Mouse (Mus musculus) gastrocnemius, postnatal 14 days (tissue): ENCODE data around the gene Tmem107. TPM values are rescaled to one million over a fixed set of nuclear protein-coding genes. Genes with fewer than 3 reads are reported as not detected.

Experiments used
- DNase-seq: peaks from one replicate; pipeline ENCODE4 v3.0.0; 2021; ENCODE audit warnings: mixed read lengths
- intact Hi-C: fragments of 180-260 bp; cut with DNase I; formaldehyde crosslinking; loops from one replicate; pipeline ENCODE4 v1.15.1; 2025; ENCODE audit warnings: low total_unique reads
- total RNA-seq, 2 experiments: library from RNA; stranded (reverse); gene quantifications; 2 replicates each; pipeline ENCODE4 v1.2.3; 2021

The Tmem107 gene
- total RNA-seq, 2 experiments from 2014 or later = 2.9 to 4.7 TPM

DNA sequence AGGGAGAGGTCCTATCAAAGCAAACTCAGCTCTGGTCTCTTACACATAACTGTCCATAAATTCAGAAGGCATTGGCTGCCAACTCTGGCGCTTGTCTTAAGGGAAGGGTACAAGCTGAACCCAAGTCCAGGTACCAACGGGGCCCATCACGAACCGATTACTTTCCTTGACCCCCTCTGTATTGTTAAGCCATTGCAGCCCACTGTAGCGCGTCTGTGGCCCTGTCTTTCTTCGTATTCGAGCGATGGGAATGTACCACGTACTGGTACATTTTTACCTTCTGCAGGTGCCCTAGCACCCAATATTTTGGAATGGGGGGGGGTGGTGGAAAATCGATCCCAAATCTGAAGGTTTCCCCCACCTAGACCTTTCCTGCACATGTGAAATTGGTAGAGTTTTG is 1.6 kb downstream of the Tmem107 start:
- intact Hi-C loops = no loop called here
- no peak for DNase-seq

DNA sequence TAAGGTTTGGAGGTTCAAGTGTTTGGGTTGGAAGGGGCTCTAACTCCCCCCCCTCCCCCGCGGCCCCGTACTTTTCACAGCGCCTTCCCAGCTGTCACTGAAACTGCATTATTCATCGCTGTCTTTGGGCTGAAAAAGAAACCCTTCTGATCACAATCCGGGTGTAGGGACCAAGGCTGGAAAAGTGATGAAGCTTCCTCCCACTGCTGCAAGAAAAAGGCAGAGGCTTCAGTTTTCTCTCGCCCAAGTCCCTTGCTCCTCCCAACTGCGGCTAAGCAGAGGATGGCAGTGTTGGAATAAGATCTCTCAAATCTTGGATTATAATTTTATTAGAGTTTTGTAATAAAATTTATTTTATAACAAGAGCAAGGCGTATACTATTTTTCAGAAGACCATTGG is 2.1 kb downstream of the Tmem107 start:
- no peak for DNase-seq
- intact Hi-C loops = no loop called here

DNA sequence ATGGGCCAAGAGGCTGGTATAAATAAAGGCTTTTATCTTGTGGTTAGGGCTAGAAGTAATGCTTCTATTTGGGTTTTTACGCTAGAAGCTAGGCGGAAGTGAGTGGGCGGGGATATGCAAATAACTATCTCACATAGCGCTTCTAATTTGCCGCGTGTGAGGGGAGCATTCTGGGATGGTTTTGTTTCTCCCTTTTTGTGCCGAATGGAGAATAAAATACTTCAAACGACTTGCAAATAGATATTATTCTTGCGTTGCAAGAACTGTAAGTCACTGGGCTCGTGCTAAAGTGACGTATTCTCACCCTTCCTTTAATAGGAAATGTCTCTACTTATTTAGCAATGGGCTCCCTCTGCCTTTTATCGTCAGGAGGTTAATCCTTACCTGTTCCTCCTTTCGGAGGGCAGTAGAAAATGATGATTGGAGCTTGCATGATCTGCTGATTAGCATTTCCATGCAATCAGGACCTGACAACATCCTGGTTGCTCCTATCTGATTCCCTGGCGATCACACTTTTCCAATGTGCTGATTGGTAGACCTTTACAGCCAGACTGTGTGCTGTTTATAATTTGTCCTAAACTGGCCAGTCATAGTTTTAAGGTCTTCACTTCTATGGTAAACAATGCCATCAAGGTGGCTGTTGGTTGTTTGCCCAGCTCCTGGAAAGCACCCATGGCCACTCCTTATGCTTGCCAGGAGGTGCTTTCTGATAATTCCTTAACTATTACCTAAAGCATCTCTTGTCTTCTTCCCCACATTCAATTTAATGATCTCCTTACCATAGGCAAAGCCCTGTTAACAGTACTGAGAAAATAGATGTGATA is 2.7 kb downstream of the Tmem107 start:
- peak; percentile 76 for DNase-seq
- intact Hi-C loops = no loop called here

DNA sequence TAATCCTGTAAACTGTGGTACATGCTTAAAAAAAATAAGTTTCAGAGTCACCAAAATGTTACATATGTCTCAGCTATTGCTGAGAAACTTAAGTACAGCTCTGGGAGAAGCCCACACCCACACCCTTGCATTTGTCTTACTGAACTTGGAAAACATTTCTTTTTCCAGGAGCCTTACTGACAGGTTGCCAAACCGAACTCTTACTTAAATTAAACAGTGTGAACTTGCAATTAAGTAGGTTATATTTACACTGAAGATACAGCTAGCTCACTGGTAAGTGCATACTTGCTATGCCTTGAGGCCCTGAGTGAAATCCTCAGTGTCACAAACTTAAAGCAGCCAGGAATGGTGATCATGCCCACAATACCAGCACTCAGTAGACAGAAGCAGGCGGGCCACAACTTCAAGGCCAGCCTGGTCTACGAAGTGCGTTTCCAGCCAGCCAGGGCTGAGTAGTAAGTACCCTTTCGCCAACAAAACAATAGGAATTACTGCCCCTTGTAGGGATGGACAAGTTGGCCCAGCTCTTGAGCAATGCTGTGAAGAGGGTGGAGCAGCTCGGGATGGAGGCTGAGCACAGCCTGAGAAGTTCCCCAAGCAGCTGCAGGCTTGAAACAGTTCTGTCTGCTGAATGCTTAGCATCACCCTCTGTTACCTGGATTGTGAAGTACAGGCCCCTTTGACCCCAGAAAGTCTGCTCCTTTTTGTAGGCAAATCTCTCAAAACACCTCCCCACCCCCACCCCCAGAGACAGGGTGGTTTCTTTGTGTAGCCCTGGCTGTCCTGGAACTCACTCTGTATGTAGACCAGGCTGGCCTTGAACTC is 3.6 kb downstream of the Tmem107 start:
- intact Hi-C loops = no loop called here
- DNase-seq = no peak

DNA sequence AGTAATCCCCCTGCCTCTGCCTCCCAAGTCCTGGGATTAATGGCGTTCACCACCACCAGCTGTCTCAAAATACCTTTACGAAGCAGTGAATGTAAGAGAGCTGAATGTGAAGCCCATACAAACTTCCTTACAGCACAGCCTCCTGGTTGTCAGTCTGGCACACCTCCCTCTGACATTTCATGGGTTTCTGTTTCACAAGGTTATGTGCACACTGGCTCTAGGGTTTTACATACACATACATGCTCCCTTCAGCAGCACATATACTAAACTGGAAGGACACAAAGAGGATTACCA is 4.1 kb downstream of the Tmem107 start:
- intact Hi-C loops = no loop called here
- no peak for DNase-seq

DNA sequence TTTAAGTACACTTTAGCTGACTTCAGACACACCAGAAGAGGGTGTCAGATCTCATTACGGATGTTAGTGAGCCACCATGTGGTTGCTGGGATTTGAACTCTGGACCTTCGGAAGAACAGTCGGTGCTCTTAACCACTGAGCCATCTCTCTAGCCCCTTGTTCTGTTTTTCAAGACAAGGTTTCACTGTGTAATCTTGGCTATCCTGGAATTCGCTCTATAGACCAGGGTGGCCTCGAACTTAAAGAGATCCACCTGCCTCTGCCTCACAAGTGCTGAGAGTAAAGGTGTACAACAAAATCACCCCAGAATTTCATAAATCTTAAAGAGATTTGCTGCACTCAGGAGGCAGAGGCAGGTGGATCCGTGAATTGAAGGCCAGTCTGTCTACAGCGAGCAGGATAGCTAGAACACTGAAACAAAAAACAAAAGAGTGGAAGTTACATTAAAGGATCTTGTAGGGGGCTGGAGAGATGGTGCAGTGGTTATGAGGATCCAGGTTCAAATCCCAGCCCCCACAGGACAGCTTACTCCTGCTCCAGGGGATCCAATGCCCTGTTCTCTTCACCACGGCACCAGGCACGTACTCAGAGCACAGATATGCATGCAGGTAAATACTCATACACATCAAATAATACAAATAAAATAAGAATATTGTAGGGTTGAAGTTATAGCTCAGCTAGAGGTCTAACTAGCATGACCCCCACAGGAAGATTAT is 5.3 kb downstream of the Tmem107 start:
- no peak for DNase-seq
- intact Hi-C loops = no loop called here

DNA sequence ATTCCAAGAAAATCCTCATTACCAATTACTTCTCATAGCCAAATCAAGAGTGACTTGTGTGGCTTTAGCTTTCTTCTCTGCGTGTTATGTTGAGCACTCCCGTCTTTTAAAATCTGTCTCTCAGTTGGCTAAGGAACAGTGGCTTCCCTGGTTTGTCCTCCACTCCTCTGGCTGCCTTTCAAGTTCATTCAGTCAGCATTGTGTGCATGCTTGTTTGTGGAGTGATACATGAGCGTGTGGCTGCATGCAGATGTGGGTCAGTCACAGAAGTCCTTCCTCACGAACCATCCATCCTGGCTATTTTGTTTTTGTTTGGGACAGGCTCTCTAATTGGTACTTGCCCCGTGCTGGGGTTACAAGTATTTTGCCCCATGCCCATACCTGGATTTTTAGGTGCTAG is 6.0 kb downstream of the Tmem107 start:
- no peak for DNase-seq
- intact Hi-C loops = no loop called here

DNA sequence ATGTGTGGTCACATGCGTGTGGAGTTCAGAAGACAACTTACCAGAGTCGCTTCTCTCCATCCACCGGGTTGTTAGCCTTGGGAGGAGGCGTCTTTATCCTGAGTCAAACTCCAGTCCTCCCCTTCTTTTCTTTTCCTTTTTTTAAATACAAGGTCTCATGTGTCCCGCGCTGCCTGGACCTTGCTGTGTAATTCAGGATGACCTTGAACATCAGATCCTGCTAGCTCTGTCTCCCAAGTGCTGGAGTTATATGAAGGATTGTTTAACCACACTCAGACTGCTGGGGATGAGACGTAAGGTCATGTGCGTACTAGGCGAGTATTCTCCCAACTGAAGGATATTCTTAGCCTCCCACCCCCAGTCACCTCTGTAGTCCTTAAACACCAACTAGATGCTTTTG is 6.7 kb downstream of the Tmem107 start:
- intact Hi-C loops = no loop called here
- DNase-seq = no peak

DNA sequence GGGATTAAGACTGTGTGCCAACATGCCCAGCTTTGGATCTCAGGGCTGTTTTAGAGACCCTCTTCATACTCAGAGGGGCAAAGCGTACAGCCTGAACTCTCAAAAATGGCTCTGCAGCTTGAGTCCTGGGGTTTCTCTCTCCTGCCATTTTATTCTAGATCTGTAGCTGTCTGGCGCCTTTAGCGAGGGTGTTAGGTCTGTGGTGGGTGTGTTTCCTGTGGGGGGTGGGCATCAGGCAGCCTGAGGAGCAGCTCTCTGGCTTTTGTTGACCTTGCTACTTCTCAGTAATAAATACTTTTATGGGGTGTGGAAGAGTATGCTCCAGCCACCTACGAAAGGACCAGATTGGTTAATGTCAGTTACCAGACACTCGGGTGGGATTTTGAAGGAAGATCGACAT is 7.4 kb downstream of the Tmem107 start:
- intact Hi-C loops = no loop called here
- DNase-seq = no peak

DNA sequence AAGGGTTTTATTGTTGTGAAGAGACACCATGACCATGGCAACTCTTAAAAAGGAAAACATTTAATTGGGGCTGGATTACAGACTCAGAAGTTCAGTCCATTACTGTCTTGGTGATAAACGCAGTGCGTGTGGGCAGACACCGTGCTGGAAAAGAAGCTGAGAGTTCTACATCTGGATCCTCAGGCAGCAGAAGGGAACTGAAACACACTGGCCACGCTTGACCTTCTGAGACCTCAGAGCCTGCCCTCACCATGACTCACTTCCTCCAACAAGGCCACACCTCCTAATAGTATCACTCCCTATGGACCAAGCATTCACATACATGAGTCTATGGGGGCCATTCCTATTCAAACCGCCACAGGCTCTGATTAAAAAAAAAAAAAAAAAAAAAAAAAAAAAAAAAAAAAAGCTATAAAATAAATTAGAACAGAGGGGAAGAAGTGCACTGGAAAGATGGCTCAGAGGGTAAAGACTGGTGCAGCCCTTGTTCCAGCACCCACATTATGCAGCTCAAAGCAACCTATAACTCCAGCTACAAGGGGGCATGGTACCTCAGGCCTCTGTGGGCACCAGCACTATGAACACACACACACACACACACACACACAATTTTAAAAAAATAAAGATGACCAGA is 8.3 kb downstream of the Tmem107 start:
- peak; percentile 31 for DNase-seq

DNA sequence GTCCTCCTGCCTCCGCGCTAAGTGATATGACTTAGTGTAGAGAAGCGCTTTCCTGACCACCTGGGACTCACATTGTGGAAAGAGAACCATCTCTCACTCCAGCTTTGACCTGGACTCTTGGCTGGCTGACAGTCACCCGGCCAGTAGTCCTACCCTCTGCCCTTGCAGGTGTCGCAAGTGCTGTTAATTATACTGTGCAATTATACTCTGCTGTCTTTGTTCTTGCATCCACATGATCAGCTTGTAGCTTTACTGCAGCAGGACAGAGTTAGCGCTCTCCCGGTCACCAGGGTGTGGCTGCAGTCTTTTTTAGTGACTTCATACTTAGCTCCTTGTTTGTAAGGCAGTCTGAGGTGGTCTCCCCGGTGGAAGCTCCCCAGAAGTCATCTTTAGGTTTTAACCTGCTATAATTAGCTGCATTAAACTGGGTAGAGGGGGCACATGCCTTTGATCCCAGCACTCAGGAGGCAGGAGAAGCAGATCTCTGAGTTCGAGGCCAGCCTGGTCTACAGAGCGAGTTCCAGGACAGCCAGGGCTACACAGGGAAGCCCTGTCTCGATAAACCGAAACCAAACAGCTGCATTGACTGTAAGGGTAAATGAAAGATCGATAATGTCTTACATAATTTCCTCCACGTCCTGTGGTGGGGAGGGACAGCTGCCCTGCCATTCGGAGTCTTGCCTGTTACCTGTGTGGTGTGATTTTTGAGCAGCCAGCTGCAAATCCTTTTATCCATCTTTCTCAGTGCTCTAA is 9.7 kb downstream of the Tmem107 start:
- no peak for DNase-seq
- intact Hi-C loops = no loop called here

More for the DNA sequence above, 8.3 kb downstream of the Tmem107 start:
- intact Hi-C loops = no loop called here

DNA sequence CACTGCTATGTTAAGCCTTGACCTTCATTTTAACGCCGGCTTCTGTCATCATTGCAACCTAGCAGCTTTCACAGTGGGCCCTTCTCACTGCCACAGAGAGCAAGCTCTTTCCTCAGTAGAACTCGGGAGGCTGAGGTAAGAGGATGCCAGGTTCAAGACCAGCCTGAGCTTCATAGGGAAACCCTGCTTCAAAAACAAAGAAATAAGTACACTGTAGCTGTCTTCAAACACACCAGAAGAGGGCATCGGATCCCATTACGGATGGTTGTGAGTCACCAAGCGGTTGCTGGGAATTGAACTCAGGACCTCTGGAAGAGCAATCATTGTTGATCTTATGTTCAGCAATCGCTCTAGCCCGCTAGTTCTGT is 10.2 kb downstream of the Tmem107 start:
- DNase-seq = no peak
- intact Hi-C loops = no loop called here

DNA sequence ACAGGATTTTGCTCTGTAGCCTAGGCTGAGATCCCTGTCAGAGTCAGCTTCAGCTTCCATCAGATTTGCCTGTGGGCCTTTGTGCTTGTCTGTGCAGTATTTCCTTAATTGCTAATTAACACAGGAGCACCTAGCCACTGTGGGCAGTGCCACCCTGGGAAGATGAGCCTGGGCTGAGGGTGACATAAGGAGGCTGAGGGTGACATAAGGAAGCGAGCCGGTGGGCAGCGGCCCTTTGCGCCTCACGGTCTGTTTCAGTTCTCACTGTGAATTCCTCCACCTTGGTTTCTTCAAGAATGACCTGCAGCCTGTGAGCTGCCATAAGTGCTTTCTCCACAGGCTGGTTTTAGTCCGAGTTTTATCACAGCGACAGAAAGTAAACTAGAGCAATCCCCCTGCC is 11.0 kb downstream of the Tmem107 start:
- DNase-seq = no peak
- intact Hi-C loops = no loop called here

DNA sequence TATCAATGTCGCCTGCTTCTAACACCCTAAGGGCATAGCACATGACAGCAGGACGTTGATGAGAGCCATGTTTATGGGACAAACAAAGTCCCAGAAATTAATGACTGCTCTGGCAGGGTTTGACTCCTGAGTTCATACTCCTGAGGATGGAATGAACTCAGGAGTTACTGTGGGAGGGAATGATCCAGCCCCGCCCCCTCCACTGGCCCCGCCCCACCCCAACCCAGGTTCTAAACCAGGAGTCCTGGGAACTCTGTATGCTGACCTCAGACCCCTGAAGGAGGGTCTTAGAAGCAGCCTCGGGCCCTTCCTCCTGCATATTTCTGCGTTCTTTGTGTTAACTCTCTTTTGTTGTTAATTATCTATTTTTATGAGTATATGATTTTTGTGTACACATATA is 15.0 kb downstream of the Tmem107 start:
- no peak for DNase-seq
- intact Hi-C loops = no loop called here

DNA sequence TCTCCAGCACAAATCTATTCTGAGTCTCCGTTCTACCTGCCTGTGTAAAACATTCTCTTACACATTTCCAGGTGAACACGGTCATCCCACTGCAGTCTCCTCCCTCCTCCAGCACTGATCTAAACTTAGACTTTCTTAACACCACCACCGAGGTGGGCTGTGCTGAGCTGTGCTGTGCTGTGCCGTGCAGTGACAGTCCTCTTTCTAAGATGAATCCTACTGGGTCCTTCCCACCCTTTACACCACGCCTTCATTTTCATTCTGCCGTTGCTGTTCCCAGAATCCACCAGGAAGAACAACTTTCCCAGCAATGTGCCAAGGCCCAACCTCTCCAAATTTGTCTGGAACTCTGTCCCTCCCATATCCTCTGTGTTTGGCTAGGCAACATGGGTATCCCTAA is 15.8 kb downstream of the Tmem107 start:
- intact Hi-C loops = no loop called here
- DNase-seq = no peak

DNA sequence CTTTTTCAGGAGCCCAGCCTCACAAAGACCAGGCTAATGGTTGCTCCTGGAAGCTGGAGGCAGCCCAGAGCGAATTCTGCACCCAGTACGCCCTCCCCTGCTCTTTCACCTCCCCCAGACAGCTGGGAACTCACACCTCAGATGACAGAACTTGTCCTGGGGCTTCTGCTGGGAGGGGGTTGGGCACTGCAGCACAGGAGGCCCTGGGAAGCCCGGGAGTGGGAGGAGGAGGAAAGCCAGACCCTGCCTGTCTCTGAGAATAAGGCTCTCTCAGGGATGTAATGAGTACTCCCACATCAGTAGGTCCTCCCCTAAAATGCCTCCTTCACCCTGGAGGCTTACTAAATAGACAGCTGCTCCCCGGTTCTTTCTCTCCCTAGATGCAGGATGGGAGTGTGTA is 16.5 kb downstream of the Tmem107 start:
- DNase-seq = no peak
- intact Hi-C loops = no loop called here

DNA sequence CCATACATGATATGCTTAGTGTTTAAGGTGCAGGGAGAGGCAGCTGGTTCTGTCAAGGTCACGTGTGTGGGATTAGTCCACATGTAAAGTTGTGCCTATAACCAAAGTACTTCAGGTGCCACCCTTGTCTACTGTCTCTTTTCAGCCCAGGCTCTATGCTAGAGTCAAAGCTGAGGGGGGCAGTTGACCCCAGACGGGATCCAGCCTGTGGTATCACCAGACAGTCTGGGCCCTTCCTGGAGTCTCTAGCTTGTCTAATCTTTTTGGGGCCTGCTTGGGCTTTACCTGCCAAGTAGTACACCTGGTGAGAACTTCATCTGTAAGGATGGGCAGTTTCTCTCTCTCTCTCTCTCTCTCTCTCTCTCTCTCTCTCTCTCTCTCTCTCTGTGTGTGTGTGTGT is 17.0 kb downstream of the Tmem107 start:
- intact Hi-C loops = no loop called here
- DNase-seq = no peak

DNA sequence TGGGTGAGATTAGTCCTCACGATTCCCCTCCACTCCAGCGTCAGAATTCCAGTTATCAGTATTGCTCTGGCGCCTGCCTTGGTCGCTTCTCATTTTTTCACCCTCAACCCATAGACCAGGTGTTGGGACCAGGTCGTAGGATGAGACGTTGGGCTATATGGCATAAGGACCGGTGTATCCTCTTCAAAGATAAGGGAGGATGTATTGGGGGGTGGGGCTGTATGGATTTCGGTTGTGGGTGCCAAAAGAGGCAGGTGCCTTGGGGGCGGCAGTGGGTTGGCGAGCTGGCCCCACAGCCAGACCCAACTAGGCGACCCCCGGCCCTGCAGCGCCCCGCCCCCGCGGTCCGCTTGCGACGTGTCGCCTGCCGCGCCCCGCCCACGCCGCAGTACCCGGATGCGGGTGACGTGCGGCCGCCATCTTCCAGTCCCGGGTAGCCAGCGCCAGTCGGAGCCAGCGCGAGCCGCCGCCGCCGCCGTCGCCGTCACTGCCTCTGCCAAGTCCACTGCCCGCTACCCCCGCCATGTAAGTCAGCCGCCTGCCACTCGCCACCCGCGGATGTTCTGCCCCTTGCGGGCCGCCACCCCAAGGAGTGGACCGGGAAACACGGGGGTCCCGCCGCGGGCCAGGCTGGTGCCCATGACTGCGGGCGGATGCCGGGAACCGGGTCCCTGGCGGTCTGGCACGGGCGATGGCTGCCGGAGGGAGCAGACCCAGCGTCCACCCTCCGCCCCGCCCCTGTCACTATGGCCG is 17.7 kb downstream of the Tmem107 start, which contains the start of gene Vamp2:
Gene Vamp2 (plus strand): TSS at position 388 of the 753 bp plus-strand sequence.
- intact Hi-C loops = no loop called here
- DNase-seq = peak; percentile 92
